Mouse (Mus musculus) kidney, adult 2 months (tissue): Measurements from ENCODE around the gene Smpdl3a.

Experiments used
- CTCF ChIP-seq: fragments of 200-500 bp; conservative IDR thresholded peaks from 2 replicates; pipeline ENCODE4 v1.5.1; 2011; ENCODE audit warnings: low read depth, mild to moderate bottlenecking, control low read depth, low read length, moderate library complexity, mixed read lengths; ENCODE audit not compliant: insufficient read depth, insufficient read length
- POLR2A ChIP-seq: fragments of 200-500 bp; IDR thresholded peaks from one replicate; pipeline ENCODE4 v1.6.1; 2011; ENCODE audit warnings: low read depth, low read length, control low read depth

GRCm38 (mm10) chr10:57755201-57755736 lies 38.9 kb upstream of the Smpdl3a start:
- TF ChIP-seq POLR2A = no peak
- no peak for TF ChIP-seq CTCF
